Mouse (Mus musculus): ENCODE measurements around the gene Fry. TPM values are rescaled to one million over a fixed set of nuclear protein-coding genes. Genes with fewer than 3 reads are reported as not detected.

Fry gene
- polyA plus RNA-seq, 1 experiment, result 2.1 TPM

- Histone ChIP-seq H3ac (ENCODE audit: control insufficient read depth, insufficient read length) (no peak overlapping the region), H3K4me2 (ENCODE audit: low read depth) (no peak overlapping the region), H3K36me3 (ENCODE audit: control insufficient read depth, insufficient read depth) (no peaks in the 10 kb centered on the region), H3K79me2 (ENCODE audit: control insufficient read depth, insufficient read depth) (no peaks in the 10 kb centered on the region), H3K27me3 (ENCODE audit: control insufficient read depth, insufficient read depth, insufficient read length) (no peaks in the 10 kb centered on the region), H3K4me3 (no peak overlapping the region)
- TF ChIP-seq USF1 (IDR thresholded peaks at IDR 0.05; ENCODE audit: low read depth) (no peak), POLR2AphosphoS2 (IDR thresholded peaks at IDR 0.05; ENCODE audit: insufficient read length, low read depth) (no peak), TCF12 (IDR thresholded peaks at IDR 0.05; ENCODE audit: insufficient read depth, poor library complexity, severe bottlenecking) (no peak), REST (IDR thresholded peaks at IDR 0.05; ENCODE audit: insufficient read depth, insufficient read length) (no peak), SRF (IDR thresholded peaks at IDR 0.05; ENCODE audit: control insufficient read depth, insufficient read length, low read depth) (no peak), MYOG (IDR thresholded peaks at IDR 0.05; ENCODE audit: control insufficient read depth in 1 of 3, insufficient read depth in 1 of 3, insufficient read length in 2 of 3, low read depth in 2 of 3) (no peak), E2F4 (IDR thresholded peaks at IDR 0.05; ENCODE audit: insufficient read depth) (no peak), MAX (IDR thresholded peaks at IDR 0.05; ENCODE audit: low read depth) (no peak), CEBPB (IDR thresholded peaks at IDR 0.05; ENCODE audit: insufficient read depth, poor library complexity, severe bottlenecking) (no peak), TCF3 (IDR thresholded peaks at IDR 0.05; ENCODE audit: insufficient read length, low read depth) (no peak), MYOD1 (IDR thresholded peaks at IDR 0.05; ENCODE audit: control insufficient read depth in 1 of 3, insufficient read length in 2 of 3, low read depth in 2 of 3) (no peak), POLR2A (IDR thresholded peaks at IDR 0.05; ENCODE audit: insufficient read length, low read depth) (no peak)
Observed at GRCm38 (mm10) chr5:150342139-150342538, 223.7 kb downstream of the Fry start.

DNA sequence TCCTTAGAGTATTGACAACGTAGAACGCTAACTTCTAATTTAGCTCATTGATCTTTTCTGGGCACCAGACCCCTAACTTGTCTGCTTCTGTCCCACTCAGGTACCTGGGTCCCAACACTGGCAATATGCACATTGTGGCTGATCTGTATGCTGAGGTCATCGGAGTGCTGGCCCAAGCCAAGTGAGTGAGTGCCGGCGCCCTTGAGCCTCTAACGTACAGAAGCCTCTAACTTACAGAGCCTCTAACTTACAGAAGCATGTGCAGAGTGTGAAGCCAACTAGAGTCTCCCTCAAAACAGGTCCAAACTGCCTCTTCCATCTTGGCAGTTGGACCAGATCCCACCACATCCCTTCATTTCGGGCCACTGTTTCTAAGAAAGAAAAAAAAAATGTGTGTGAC, 227.5 kb downstream of the Fry start:
- Histone ChIP-seq H3K79me2 (ENCODE audit: control insufficient read depth, insufficient read depth) (no peaks in the 10 kb centered on the region), H3K36me3 (ENCODE audit: control insufficient read depth, insufficient read depth) (no peaks in the 10 kb centered on the region), H3ac (ENCODE audit: control insufficient read depth, insufficient read length) (no peak overlapping the region), H3K4me3 (no peak overlapping the region), H3K4me2 (ENCODE audit: low read depth) (no peak overlapping the region), H3K27me3 (ENCODE audit: control insufficient read depth, insufficient read depth, insufficient read length) (no peaks in the 10 kb centered on the region)
- TF ChIP-seq SRF (IDR thresholded peaks at IDR 0.05; ENCODE audit: control insufficient read depth, insufficient read length, low read depth) (no peak), POLR2AphosphoS2 (IDR thresholded peaks at IDR 0.05; ENCODE audit: insufficient read length, low read depth) (no peak), USF1 (IDR thresholded peaks at IDR 0.05; ENCODE audit: low read depth) (no peak), REST (IDR thresholded peaks at IDR 0.05; ENCODE audit: insufficient read depth, insufficient read length) (no peak), MYOG (IDR thresholded peaks at IDR 0.05; ENCODE audit: control insufficient read depth in 1 of 3, insufficient read depth in 1 of 3, insufficient read length in 2 of 3, low read depth in 2 of 3) (no peak), POLR2A (IDR thresholded peaks at IDR 0.05; ENCODE audit: insufficient read length, low read depth) (no peak), TCF12 (IDR thresholded peaks at IDR 0.05; ENCODE audit: insufficient read depth, poor library complexity, severe bottlenecking) (no peak), TCF3 (IDR thresholded peaks at IDR 0.05; ENCODE audit: insufficient read length, low read depth) (no peak), MAX (IDR thresholded peaks at IDR 0.05; ENCODE audit: low read depth) (no peak), MYOD1 (IDR thresholded peaks at IDR 0.05; ENCODE audit: control insufficient read depth in 1 of 3, insufficient read length in 2 of 3, low read depth in 2 of 3) (no peak), CEBPB (IDR thresholded peaks at IDR 0.05; ENCODE audit: insufficient read depth, poor library complexity, severe bottlenecking) (no peak), E2F4 (IDR thresholded peaks at IDR 0.05; ENCODE audit: insufficient read depth) (no peak)

- H3K4me2 ChIP-seq (ENCODE audit: low read depth), result no peak overlapping the region
- TF ChIP-seq TCF12 (IDR thresholded peaks at IDR 0.05; ENCODE audit: insufficient read depth, poor library complexity, severe bottlenecking) (no peak), MYOG (IDR thresholded peaks at IDR 0.05; ENCODE audit: control insufficient read depth in 1 of 3, insufficient read depth in 1 of 3, insufficient read length in 2 of 3, low read depth in 2 of 3) (no peak), REST (IDR thresholded peaks at IDR 0.05; ENCODE audit: insufficient read depth, insufficient read length) (no peak), MYOD1 (IDR thresholded peaks at IDR 0.05; ENCODE audit: control insufficient read depth in 1 of 3, insufficient read length in 2 of 3, low read depth in 2 of 3) (no peak), TCF3 (IDR thresholded peaks at IDR 0.05; ENCODE audit: insufficient read length, low read depth) (no peak), POLR2A (IDR thresholded peaks at IDR 0.05; ENCODE audit: insufficient read length, low read depth) (no peak), POLR2AphosphoS2 (IDR thresholded peaks at IDR 0.05; ENCODE audit: insufficient read length, low read depth) (no peak), MAX (IDR thresholded peaks at IDR 0.05; ENCODE audit: low read depth) (no peak), USF1 (IDR thresholded peaks at IDR 0.05; ENCODE audit: low read depth) (no peak), CEBPB (IDR thresholded peaks at IDR 0.05; ENCODE audit: insufficient read depth, poor library complexity, severe bottlenecking) (no peak), SRF (IDR thresholded peaks at IDR 0.05; ENCODE audit: control insufficient read depth, insufficient read length, low read depth) (no peak), E2F4 (IDR thresholded peaks at IDR 0.05; ENCODE audit: insufficient read depth) (no peak)
- H3K4me3 ChIP-seq, result no peak overlapping the region
- no peaks in the 10 kb centered on the region for H3K36me3 ChIP-seq (ENCODE audit: control insufficient read depth, insufficient read depth)
- H3K27me3 ChIP-seq (ENCODE audit: control insufficient read depth, insufficient read depth, insufficient read length), result no peaks in the 10 kb centered on the region
- no peak overlapping the region for H3ac ChIP-seq (ENCODE audit: control insufficient read depth, insufficient read length)
- no peaks in the 10 kb centered on the region for H3K79me2 ChIP-seq (ENCODE audit: control insufficient read depth, insufficient read depth)
Observed at GRCm38 (mm10) chr5:150346378-150346777, 227.9 kb downstream of the Fry start.

DNA sequence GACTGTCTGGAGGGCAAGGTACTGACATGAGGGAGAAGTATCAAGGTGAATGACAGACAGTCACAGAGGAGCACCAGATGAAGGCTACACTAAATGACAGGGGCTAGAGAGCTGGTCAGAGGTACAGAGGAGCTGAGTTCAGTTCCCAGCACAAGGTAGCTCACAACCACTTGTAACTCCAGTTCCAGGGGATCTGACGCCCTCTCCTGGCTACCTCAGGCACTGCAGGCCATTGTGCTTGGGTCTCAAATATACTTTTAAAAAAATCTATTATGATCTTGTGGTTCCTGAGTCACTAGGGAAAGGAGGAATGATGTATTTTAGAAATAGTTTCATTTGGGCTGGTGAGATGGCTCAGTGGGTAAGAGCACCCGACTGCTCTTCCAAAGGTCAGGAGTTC, 229.4 kb downstream of the Fry start:
- TF ChIP-seq MAX (IDR thresholded peaks at IDR 0.05; ENCODE audit: low read depth), result no peak
- no peak for TF ChIP-seq CEBPB (IDR thresholded peaks at IDR 0.05; ENCODE audit: insufficient read depth, poor library complexity, severe bottlenecking)
- no peak overlapping the region for H3K4me2 ChIP-seq (ENCODE audit: low read depth)
- H3K36me3 ChIP-seq (ENCODE audit: control insufficient read depth, insufficient read depth), result no peaks in the 10 kb centered on the region

DNA sequence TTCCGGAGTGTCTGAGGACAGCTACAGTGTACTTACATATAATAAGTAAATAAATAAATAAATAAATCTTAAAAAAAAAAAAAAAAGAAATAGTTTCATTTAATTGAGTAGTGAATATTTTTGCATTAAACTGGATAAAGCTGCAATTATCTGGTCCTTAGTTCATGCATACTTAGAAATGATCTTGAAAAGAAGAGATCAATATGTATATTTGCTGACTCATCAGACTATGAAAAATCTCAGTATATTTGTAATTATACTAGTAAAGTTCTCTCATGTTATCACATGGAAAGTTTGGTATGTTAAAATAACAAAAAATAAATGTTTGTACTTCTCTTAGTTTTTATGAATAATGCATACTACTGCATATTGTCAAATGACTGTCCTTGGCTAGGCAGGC, 229.9 kb downstream of the Fry start:
- H3K79me2 ChIP-seq (ENCODE audit: control insufficient read depth, insufficient read depth), result no peaks in the 10 kb centered on the region
- no peaks in the 10 kb centered on the region for H3K36me3 ChIP-seq (ENCODE audit: control insufficient read depth, insufficient read depth)
- H3ac ChIP-seq (ENCODE audit: control insufficient read depth, insufficient read length), result no peak overlapping the region
- no peak overlapping the region for H3K4me2 ChIP-seq (ENCODE audit: low read depth)
- H3K4me3 ChIP-seq, result no peak overlapping the region
- TF ChIP-seq E2F4 (IDR thresholded peaks at IDR 0.05; ENCODE audit: insufficient read depth) (no peak), POLR2A (IDR thresholded peaks at IDR 0.05; ENCODE audit: insufficient read length, low read depth) (no peak), TCF3 (IDR thresholded peaks at IDR 0.05; ENCODE audit: insufficient read length, low read depth) (no peak), CEBPB (IDR thresholded peaks at IDR 0.05; ENCODE audit: insufficient read depth, poor library complexity, severe bottlenecking) (no peak), TCF12 (IDR thresholded peaks at IDR 0.05; ENCODE audit: insufficient read depth, poor library complexity, severe bottlenecking) (no peak), REST (IDR thresholded peaks at IDR 0.05; ENCODE audit: insufficient read depth, insufficient read length) (no peak), SRF (IDR thresholded peaks at IDR 0.05; ENCODE audit: control insufficient read depth, insufficient read length, low read depth) (no peak), MYOD1 (IDR thresholded peaks at IDR 0.05; ENCODE audit: control insufficient read depth in 1 of 3, insufficient read length in 2 of 3, low read depth in 2 of 3) (no peak), MYOG (IDR thresholded peaks at IDR 0.05; ENCODE audit: control insufficient read depth in 1 of 3, insufficient read depth in 1 of 3, insufficient read length in 2 of 3, low read depth in 2 of 3) (no peak), MAX (IDR thresholded peaks at IDR 0.05; ENCODE audit: low read depth) (no peak)
- H3K27me3 ChIP-seq (ENCODE audit: control insufficient read depth, insufficient read depth, insufficient read length), result no peaks in the 10 kb centered on the region

More for the DNA sequence above, 229.4 kb downstream of the Fry start:
- Histone ChIP-seq H3ac (ENCODE audit: control insufficient read depth, insufficient read length) (no peak overlapping the region), H3K79me2 (ENCODE audit: control insufficient read depth, insufficient read depth) (no peaks in the 10 kb centered on the region), H3K4me3 (no peak overlapping the region), H3K27me3 (ENCODE audit: control insufficient read depth, insufficient read depth, insufficient read length) (no peaks in the 10 kb centered on the region)
